Mouse (Mus musculus) G1E (cell line): ENCODE data around the gene Catsperg1. TPM values are rescaled to one million over a fixed set of nuclear protein-coding genes. Genes with fewer than 3 reads are reported as not detected.
A peak's percentile ranks its signal among the peaks of the same experiment; 100 is the strongest.

Experiments
- ATAC-seq: 2 replicates; pipeline ENCODE4 v1.8.0; 2016; ENCODE audit warnings: mild to moderate bottlenecking; ENCODE audit not compliant: insufficient number of reproducible peaks, poor library complexity, low FRiP score, severe bottlenecking; ENCODE audit errors: extremely low read depth
- DNase-seq: peaks from one replicate; pipeline ENCODE4 v3.0.0; 2012; ENCODE audit warnings: low spot score
- H3K27me3 ChIP-seq: 2 replicates; pipeline ENCODE4 v1.6.1; 2012; ENCODE audit warnings: mild to moderate bottlenecking, low read length, inconsistent platforms; ENCODE audit not compliant: insufficient read depth
- H3K36me3 ChIP-seq: replicated peaks from 2 replicates; pipeline ENCODE3; 2012; ENCODE audit warnings: mild to moderate bottlenecking, inconsistent platforms
- H3K4me1 ChIP-seq: 2 replicates; pipeline ENCODE4 v1.6.1; 2012; ENCODE audit warnings: low read depth, low read length, inconsistent platforms, mixed read lengths; ENCODE audit not compliant: insufficient read depth
- H3K4me3 ChIP-seq: 2 replicates; pipeline ENCODE4 v1.5.1; 2012; ENCODE audit warnings: low read depth, mild to moderate bottlenecking, inconsistent platforms, low read length, moderate library complexity, mixed read lengths
- H3K9me3 ChIP-seq: replicated peaks from 2 replicates; pipeline ENCODE4 v1.6.1; 2012; ENCODE audit warnings: inconsistent platforms
- CTCF ChIP-seq: IDR thresholded peaks from 2 replicates; pipeline ENCODE4 v1.5.1; 2012; ENCODE audit warnings: low read depth, low read length, inconsistent platforms, mixed read lengths
- GATA1 ChIP-seq: IDR thresholded peaks from 2 replicates; pipeline ENCODE4 v1.6.1; 2012; ENCODE audit warnings: borderline replicate concordance, low read length, inconsistent platforms, mixed read lengths
- GATA2 ChIP-seq: IDR thresholded peaks from 2 replicates; pipeline ENCODE4 v1.6.1; 2012; ENCODE audit warnings: low read depth, low read length, inconsistent platforms, borderline replicate concordance
- POLR2AphosphoS5 ChIP-seq: IDR thresholded peaks from 2 replicates; pipeline ENCODE4 v1.6.1; 2012; ENCODE audit warnings: low read depth, low read length, inconsistent platforms; ENCODE audit not compliant: insufficient replicate concordance
- TAL1 ChIP-seq: conservative IDR thresholded peaks from 2 replicates; pipeline ENCODE4 v1.6.1; 2012; ENCODE audit warnings: low read depth, low read length, inconsistent platforms, mixed read lengths
- polyA plus RNA-seq: library from polyadenylated mRNA; stranded (reverse); fragments of >175 nt; gene quantifications from 2 replicates; pipeline ENCODE4 v1.2.3, GENCODE M21; 2012
- total RNA-seq, 2 experiments: library from RNA; stranded (forward) in 1 of 2; stranded (reverse) in 1 of 2; fragments of 200-1000 nt in 1 of 2; fragments of >200 nt in 1 of 2; fragmentation: Nextera tagmentation in 1 of 2; gene quantifications; 2 replicates each; pipeline ENCODE4 v1.2.3; 2014 to 2017

The Catsperg1 gene
- total and polyA plus RNA-seq, 3 experiments: 0.04 to 3.0 (median 2.1) TPM

DNA sequence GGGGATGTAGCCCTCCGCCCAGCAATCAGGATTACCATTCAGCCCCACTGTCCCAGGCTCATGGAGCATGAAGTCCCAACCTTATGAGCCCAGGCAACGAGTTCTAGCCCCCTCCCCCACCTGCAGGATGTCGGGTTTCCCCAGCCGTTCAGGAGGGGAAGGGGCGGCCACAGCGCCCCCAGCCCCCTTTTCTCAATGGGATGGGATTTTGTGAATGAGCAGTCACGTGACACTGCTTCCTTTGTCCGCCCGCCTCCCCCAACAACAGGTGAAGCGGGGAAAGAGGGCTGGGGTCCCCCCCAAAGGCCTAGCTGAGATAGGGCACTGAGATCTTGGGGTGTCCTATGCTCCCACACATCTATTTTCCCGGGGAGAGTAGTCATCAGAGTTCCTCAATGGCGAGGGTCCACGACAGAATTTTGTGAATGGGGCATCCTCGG is 45.0 kb downstream of the Catsperg1 start:
- peaks cover 25% of the 10 kb centered on the region for H3K36me3 ChIP-seq
- ATAC-seq (no peak), DNase-seq (no peak)
- peaks cover 25% of the 10 kb centered on the region for H3K9me3 ChIP-seq
- H3K4me1 ChIP-seq: peaks cover 34% of the 10 kb centered on the region
- peak overlapping the region; percentile 71; the same call in 1 of the 2 replicates for H3K4me3 ChIP-seq
- TF ChIP-seq TAL1: no peak
- TF ChIP-seq GATA2: no peak
- TF ChIP-seq GATA1: no peak
- peaks cover 45% of the 10 kb centered on the region for H3K27me3 ChIP-seq

DNA sequence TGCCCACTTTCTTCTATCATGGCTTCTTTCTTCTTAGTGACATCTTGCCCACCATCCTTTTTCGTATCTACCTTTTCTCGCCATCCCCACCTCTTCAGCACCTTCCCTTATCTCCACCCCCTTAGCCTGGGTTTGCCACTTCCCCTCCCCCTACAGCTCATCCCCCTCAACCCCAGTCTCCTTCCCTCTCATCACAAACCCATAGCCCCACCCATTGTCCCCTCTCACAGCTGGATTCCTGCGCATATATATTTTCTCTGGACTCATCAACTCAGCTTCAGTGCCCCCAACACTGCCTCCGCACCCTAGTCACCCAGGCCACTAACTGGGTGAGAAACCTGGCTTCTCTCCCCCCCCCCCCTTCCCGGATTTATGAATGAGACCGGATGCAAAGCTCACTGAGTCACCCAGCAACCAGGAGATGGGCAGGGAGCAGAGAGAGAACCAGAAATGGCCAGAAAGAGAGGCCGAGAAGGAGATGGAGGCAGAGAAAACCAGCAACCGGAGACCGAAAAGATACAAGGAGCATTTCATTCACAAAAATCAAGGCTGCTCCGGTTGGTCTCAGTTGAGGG is 45.6 kb downstream of the Catsperg1 start:
- no peak for TF ChIP-seq CTCF
- no peak overlapping the region for H3K4me3 ChIP-seq
- DNase-seq (no peak), ATAC-seq (no peak)
- peaks cover 19% of the 10 kb centered on the region for H3K36me3 ChIP-seq
- H3K27me3 ChIP-seq: peaks cover 45% of the 10 kb centered on the region
- peaks cover 25% of the 10 kb centered on the region for H3K9me3 ChIP-seq
- H3K4me1 ChIP-seq: peaks cover 40% of the 10 kb centered on the region

DNA sequence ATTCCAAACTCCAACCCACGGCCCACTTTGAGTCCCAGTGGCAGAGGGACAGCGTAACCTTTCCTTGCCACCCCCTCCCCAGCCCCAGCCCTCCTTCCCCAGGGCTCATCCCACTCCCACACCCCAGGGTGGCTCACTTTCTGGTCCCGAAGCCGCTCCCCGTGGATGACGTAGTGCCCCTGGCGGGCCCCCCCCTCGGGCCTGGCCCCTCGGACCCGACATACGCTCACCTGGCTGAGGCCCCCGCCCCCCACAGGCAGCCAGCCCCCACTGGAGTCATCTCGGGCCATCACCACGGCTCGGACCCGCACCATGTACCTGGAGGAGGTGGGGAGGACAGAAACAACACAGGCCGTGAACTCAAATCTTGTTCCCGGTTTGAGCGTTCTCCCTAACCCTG is 46.2 kb downstream of the Catsperg1 start:
- Histone ChIP-seq H3K9me3 (peaks cover 20% of the 10 kb centered on the region), H3K4me1 (peaks cover 46% of the 10 kb centered on the region), H3K27me3 (peaks cover 45% of the 10 kb centered on the region), H3K36me3 (peaks cover 14% of the 10 kb centered on the region), H3K4me3 (no peak overlapping the region)
- TF ChIP-seq GATA1: no peak
- TF ChIP-seq TAL1: no peak
- TF ChIP-seq GATA2: no peak
- no peak for TF ChIP-seq CTCF
- no peak for TF ChIP-seq POLR2AphosphoS5
- DNase-seq: no peak
- ATAC-seq: no peak

DNA sequence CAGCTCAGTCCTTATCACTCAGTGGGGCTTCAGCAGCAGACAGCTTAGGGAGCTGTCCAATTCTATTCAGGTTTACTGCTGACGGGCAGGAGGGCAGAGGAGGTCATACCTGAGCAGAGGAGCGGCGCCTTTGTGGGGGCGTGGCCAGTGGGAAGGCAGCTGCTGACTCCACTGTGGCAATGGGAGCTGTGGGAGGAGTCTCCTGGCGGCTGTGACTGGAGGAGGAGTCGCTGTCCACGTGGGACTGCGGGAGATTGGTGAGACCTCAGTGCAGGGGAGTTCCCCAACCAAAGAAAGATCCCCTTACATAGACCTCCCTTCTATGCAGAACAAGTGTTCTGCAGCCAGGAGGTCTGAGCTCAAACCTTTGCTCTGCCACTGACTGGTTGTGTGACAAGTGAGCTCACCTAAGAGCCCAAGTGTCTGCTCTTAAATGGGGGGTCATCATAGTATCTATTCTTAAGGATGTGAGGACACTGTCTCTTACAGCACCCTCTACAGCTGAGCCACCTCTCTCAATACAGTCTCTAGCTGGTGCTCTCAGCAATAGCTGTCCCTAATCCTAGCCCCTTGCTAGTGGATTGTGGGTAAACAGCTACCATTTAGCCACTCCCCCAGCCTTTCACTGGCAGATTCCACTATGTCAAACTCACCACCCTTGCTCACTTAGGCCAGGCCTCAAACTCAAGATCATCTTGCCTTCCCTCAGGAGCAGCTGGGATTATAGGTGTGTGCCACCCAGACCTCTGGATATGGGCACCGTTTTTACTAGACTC is 50.9 kb downstream of the Catsperg1 start:
- H3K4me3 ChIP-seq: peak overlapping the region; percentile 58; the same call in 1 of the 2 replicates
- H3K4me1 ChIP-seq: peaks cover 27% of the 10 kb centered on the region
- H3K9me3 ChIP-seq: no peaks in the 10 kb centered on the region
- peak; percentile 74 for DNase-seq
- TF ChIP-seq CTCF (no peak), POLR2AphosphoS5 (no peak), GATA1 (no peak), TAL1 (no peak), GATA2 (no peak)
- peak; percentile 60 for ATAC-seq
- H3K27me3 ChIP-seq: peaks cover 55% of the 10 kb centered on the region
- no peaks in the 10 kb centered on the region for H3K36me3 ChIP-seq

DNA sequence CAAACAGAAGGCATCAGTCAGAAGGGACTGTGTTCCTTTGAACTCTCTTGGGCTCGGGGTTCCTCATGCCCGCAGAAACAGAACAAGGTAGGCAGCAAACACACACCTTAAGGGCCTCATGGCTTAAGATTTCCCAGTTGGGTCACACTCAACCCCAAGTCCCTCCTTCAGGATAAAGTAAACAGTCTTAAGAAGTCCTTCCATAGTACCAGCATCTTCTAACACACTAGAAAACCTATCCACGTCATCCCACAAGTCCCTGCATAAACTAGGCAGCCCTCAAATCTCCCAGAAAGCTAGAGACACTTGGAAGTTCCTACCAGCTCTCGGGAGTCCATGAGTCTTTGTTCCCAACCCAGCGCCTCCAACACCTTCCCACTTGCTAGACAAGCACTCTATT is 51.5 kb downstream of the Catsperg1 start:
- Histone ChIP-seq H3K9me3 (no peaks in the 10 kb centered on the region), H3K36me3 (no peaks in the 10 kb centered on the region), H3K27me3 (peaks cover 49% of the 10 kb centered on the region), H3K4me1 (peaks cover 27% of the 10 kb centered on the region), H3K4me3 (no peak overlapping the region)
- ATAC-seq: no peak
- TF ChIP-seq POLR2AphosphoS5 (no peak), GATA1 (no peak), CTCF (no peak), TAL1 (no peak), GATA2 (no peak)
- DNase-seq: no peak

DNA sequence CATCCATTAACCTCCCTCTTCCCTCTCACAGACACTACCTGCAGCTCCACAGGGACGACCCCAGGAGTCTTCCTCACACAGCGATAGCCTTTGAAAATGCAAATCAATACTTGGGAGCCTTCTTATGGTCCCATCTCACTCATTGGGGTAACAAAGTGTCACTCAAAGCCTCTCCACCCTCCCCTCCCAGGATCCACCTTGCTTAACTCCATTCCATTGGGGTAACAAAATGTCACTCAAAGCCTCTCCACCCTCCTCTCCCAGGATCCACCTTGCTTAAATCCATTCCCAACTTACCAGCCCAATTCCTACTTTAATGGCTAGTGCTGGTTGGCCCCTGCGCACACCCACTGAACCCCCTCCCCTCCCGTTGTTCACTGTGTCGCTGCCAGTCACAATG is 55.6 kb downstream of the Catsperg1 start:
- Histone ChIP-seq H3K36me3 (peaks cover 19% of the 10 kb centered on the region), H3K27me3 (peaks cover 39% of the 10 kb centered on the region), H3K4me1 (peaks cover 34% of the 10 kb centered on the region), H3K4me3 (no peak overlapping the region), H3K9me3 (peaks cover 6% of the 10 kb centered on the region)
- TF ChIP-seq GATA1 (no peak), CTCF (no peak), TAL1 (no peak), GATA2 (no peak), POLR2AphosphoS5 (no peak)
- no peak for DNase-seq
- no peak for ATAC-seq
